In genomic region chr17:75475985-75476384, GRCm38 (mm10) we compare ENCODE assay signal across 16 mouse cellular contexts.
"Had no signal": no experiment of that assay in that cellular context is flagged by ENCODE, and none has a peak within 500 bp of the region (broad histone marks: within the 10 kb centered on the region; RNA-seq: fewer than 3 reads in every experiment).

No protein-coding gene starts in this region.

- H3K27me3 ChIP-seq: limb, embryonic 13.5 days; megakaryocyte, embryonic 14.5 days; stomach, embryonic 15.5 days had no signal

- H3K27ac ChIP-seq: kidney, postnatal 0 days; layer of hippocampus, adult 2 months; limb, embryonic 10.5 days; limb, embryonic 13.5 days; macrophage; stomach, embryonic 15.5 days had no signal

- H3K9ac ChIP-seq: limb, embryonic 13.5 days; lung, embryonic 14.5 days; stomach, embryonic 15.5 days had no signal

- H3K4me2 ChIP-seq: limb, embryonic 13.5 days; lung, embryonic 14.5 days; midbrain, embryonic 11.5 days; stomach, embryonic 15.5 days had no signal

- H3K4me3 ChIP-seq: layer of hippocampus, adult 2 months; limb, embryonic 10.5 days; limb, embryonic 13.5 days; megakaryocyte, embryonic 14.5 days; stomach, embryonic 15.5 days had no signal

- H3K9me3 ChIP-seq: limb, embryonic 10.5 days; limb, embryonic 13.5 days; megakaryocyte, embryonic 14.5 days; stomach, embryonic 15.5 days had no signal

- H3K4me1 ChIP-seq: limb, embryonic 10.5 days; stomach, embryonic 15.5 days had no signal

- ATAC-seq: lung, postnatal 0 days had no signal

- H3K36me3 ChIP-seq: limb, embryonic 10.5 days; limb, embryonic 13.5 days; stomach, embryonic 15.5 days had no signal

- DNase-seq: kidney, adult 2 months; kidney, postnatal 25 days; layer of hippocampus, adult 9-11 months; lung, embryonic 14.5 days; midbrain, embryonic 14.5 days; right cerebral cortex, postnatal 4 days; thymus, postnatal 25 days had no signal
